Mouse (Mus musculus) brain, embryonic 14.5 days (tissue): ENCODE measurements around the gene Thsd7b.

Source experiments
- CTCF ChIP-seq: fragments of 200-500 bp; IDR thresholded peaks from 2 replicates; pipeline ENCODE4 v1.5.1; 2012; ENCODE audit warnings: inconsistent platforms, mild to moderate bottlenecking, moderate library complexity, borderline replicate concordance; ENCODE audit not compliant: insufficient read depth, insufficient read length; ENCODE audit errors: extremely low read depth
- POLR2A ChIP-seq: fragments of 200-500 bp; IDR thresholded peaks from 2 replicates; pipeline ENCODE4 v1.6.1; 2012; ENCODE audit warnings: mild to moderate bottlenecking, inconsistent platforms, borderline replicate concordance; ENCODE audit not compliant: poor library complexity, insufficient read depth, insufficient read length, severe bottlenecking; ENCODE audit errors: extremely low read depth

- TF ChIP-seq CTCF: no peak
- TF ChIP-seq POLR2A: no peak
Observed at GRCm38 (mm10) chr1:129464414-129464813, 191.3 kb downstream of the Thsd7b start.
